Mouse (Mus musculus) lung, adult 2 months (tissue): ENCODE measurements around the gene Olfr286.

Source experiments
- CTCF ChIP-seq: fragments of 200-500 bp; IDR thresholded peaks from 2 replicates; pipeline ENCODE4 v1.5.1; 2011; ENCODE audit warnings: mild to moderate bottlenecking, low read length, control low read depth; ENCODE audit not compliant: insufficient read depth
- POLR2A ChIP-seq: fragments of 200-500 bp; IDR thresholded peaks from 2 replicates; pipeline ENCODE4 v1.6.1; 2011; ENCODE audit warnings: low read depth, mild to moderate bottlenecking, control low read depth, low read length, borderline replicate concordance; ENCODE audit errors: extremely low read depth

- TF ChIP-seq CTCF (no peak), POLR2A (no peak)
These were observed 38.8 kb downstream of the Olfr286 start, which contains the start of gene Olfr288 for GRCm38 (mm10) chr15:98195442-98195841.
